Mouse (Mus musculus): Measurements from ENCODE around the gene Olfr1095.

The Olfr1095 gene

DNA sequence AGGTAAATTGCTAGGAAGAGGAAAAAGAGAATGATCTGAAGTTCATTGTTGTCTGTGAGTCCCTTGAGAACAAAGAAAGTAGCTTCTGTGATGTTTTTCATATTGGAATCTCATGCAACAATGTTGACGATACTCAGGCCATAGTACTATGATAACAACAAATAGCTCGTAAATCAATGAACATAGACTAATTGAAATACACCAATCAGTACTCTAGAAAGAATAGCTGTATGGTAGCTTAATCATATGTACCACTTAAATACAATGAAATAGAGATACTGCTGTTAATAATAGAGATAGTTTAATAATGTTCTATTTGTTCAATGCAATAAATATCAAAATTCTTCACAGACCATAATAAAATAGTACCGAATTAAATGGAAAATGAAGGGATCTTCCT lies at the start of gene Olfr1095:
Gene Olfr1095 (minus strand): TSS at position 101 of the 400 bp plus-strand sequence.
- DNase-seq (ENCODE audit: low read depth, low spot score): no peak

DNA sequence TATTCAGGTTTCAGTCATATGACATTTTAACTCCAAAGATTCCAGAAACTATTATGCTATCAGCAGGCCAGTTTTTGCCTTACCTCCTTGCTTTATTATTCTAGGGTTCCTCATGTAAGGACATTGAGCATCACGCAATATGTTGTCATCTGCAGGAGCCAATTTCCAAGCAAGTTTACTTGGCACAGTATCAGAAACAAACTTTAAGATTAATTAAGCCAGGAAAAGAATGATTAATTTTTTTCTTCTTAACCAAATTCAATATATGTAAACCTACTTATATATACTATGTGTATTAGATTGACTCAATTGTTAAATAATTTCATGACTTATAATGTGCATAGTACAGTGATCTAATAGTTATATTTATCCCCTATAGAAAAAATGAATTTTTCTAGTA lies 40.6 kb upstream of the Olfr1095 start, which contains the start of gene Olfr1097:
Gene Olfr1097 (minus strand): TSS at position 101 of the 400 bp plus-strand sequence.
- no peak for DNase-seq (ENCODE audit: low read depth, low spot score)

DNA sequence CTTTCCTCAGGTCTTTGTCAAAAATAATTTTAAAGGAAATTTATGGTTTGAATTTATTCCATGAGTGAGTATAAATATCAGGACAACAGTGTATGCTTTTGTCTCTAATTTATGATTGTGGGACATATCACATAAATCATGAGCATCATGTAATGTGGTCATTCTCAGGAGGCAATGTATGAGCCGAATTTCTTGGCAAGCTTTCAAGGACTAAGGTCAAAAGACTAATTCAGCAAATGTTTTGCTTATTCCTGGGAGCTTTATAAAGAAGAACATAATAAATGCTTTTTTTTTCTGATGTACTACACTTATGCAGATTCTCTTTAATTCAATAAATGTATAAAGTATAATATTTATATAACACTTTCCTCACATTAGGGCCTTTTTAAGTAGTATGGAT lies 23.2 kb upstream of the Olfr1095 start, which contains the start of gene Gm13723:
Gene Gm13723 (minus strand): TSS at position 101 of the 400 bp plus-strand sequence.
- no peak for DNase-seq (ENCODE audit: low read depth, low spot score)

DNA sequence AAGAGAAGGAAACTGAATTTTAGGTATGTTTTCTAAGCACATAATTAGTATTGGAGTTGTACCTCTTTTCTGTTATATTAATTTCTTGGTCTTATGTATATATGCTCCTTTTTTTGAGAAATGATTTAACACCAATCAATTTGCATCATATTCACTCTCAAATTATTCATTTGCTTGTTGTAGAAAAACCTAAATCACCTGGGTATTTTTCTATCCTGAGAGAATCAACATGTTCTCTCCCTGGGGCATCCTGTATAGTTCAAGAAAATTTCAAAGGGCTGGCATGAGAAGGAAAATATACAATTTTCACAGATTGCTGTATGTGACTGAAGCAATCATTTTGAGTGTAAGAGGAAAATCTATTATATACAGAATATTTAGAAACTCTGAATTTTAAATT lies 27.1 kb downstream of the Olfr1095 start, which contains the start of gene Olfr1094:
Gene Olfr1094 (plus strand): TSS at position 301 of the 400 bp plus-strand sequence.
- DNase-seq (ENCODE audit: low read depth, low spot score): no peak

DNA sequence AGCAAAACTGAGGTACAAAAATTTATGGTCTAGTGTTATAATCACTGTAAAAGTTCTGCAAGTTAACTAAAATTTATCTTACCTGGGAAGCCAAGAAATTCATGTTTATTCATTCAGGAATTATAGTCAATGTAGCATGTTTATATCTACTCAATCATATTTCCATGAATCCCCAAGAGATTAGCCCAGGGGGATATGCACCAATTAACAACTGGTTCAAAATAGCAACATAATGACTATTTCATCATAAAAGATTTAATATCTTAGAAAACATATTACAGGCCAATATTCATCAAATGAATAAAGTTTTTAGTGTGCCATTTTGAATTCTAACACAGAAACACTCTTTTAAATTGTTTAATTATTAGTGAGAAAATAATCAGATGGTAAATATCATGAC lies 41.6 kb downstream of the Olfr1095 start, which contains the start of gene Olfr141:
Gene Olfr141 (minus strand): TSS at position 101 of the 400 bp plus-strand sequence.
- DNase-seq (ENCODE audit: low read depth, low spot score): no peak

All from CD4-positive helper T cell, adult 2 months (primary cell).